Mouse (Mus musculus) testis, adult 2 months (tissue): ENCODE measurements around the gene Ablim1.

Source experiments
- CTCF ChIP-seq: fragments of 200-500 bp; IDR thresholded peaks from 2 replicates; pipeline ENCODE4 v1.5.1; 2012; ENCODE audit warnings: low read depth, mild to moderate bottlenecking, inconsistent platforms, low read length, moderate library complexity; ENCODE audit not compliant: control insufficient read depth, insufficient read depth, insufficient replicate concordance
- POLR2A ChIP-seq: fragments of 200-500 bp; IDR thresholded peaks from 2 replicates; pipeline ENCODE4 v1.6.1; 2012; ENCODE audit warnings: low read depth, mild to moderate bottlenecking, inconsistent platforms, low read length, moderate library complexity; ENCODE audit not compliant: control insufficient read depth

- TF ChIP-seq POLR2A (no peak), CTCF (no peak)
Observed at GRCm38 (mm10) chr19:57092958-57093697, 221.6 kb downstream of the Ablim1 start.
